Mouse (Mus musculus) CH12.LX (cell line): ENCODE results near the gene Myrip.

Experiments used
- POLR2A ChIP-seq: IDR thresholded peaks from 2 replicates; pipeline ENCODE4 v1.6.1; 2011; ENCODE audit warnings: low read depth, mild to moderate bottlenecking, improper control_type of control experiment, low read length
- UBTF ChIP-seq: IDR thresholded peaks from 2 replicates; pipeline ENCODE4 v1.6.1; 2012; ENCODE audit warnings: low read depth, mild to moderate bottlenecking, inconsistent platforms, low read length, improper control_type of control experiment, moderate library complexity

- no peak for TF ChIP-seq UBTF
- no peak for TF ChIP-seq POLR2A
Measured at GRCm38 (mm10) chr9:120487076-120487475, 185.8 kb downstream of the Myrip start.
